Mouse (Mus musculus): ENCODE results near the gene Dnajc17.

Dnajc17 gene

DNA sequence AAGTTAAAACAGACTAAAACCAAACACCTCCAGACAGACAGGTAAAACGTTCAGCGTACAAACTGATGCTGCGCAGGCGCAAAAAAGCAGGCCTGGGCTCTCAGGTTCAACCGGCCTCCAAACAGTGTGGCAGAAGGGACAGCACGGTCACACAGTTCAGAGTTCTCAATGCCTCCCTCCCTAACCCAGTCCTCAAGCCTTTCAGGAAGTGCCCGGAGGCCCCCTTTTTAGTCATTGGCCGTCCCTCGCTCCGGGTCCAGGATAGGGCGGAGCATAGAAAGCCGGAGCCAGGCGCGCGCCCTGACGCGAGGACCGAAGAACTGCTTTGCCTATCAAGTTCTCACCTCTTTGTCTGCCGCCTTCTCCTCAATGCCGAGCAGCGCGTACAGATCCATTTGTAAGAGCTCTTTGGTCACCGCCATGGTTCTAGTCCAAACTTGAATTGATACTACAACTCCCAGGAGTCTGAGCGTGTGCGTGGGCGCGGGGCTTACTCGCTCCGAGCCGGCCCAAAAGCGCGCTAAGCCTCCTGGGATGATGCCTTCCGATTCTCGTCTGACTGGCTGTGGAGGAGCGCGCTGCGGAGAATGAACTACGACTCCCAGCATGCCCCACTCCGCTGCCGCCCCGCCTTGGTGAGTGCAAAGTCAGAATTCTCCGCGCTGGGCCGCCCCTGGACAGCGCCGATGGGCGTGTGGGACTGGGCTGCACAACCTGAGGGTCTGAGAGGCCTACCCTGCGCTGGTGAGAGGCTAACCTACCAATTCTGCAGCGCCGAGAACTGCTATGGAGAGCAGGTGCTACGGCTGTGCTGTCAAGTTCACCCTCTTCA is at the start of gene Dnajc17, which contains the start of gene Zfyve19:
Gene Dnajc17 (minus strand): TSS at position 452 of the 832 bp plus-strand sequence.
Gene Zfyve19 (plus strand): TSS at position 274 of the 832 bp plus-strand sequence.
- CTCF ChIA-PET: no interaction called here

DNA sequence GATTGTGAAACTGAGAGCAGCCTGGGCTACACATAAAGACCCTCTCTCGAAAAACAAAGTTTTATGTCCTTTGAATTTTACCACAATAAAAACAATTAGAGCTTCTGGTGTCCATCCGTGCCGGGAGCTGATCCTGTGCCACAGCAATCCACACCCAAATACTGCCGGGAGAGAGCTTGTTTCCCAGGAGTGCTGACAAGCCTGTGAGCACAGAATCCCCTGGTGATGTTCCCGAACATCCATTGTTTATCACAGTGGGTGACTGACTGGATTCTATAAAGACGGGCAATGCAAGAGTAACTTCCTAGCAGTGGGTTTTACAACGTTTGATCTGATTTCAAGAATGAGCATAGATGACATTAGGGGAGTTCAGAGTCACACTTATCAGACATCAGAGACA is 46.4 kb upstream of the Dnajc17 start:
- CTCF ChIA-PET: no interaction called here

DNA sequence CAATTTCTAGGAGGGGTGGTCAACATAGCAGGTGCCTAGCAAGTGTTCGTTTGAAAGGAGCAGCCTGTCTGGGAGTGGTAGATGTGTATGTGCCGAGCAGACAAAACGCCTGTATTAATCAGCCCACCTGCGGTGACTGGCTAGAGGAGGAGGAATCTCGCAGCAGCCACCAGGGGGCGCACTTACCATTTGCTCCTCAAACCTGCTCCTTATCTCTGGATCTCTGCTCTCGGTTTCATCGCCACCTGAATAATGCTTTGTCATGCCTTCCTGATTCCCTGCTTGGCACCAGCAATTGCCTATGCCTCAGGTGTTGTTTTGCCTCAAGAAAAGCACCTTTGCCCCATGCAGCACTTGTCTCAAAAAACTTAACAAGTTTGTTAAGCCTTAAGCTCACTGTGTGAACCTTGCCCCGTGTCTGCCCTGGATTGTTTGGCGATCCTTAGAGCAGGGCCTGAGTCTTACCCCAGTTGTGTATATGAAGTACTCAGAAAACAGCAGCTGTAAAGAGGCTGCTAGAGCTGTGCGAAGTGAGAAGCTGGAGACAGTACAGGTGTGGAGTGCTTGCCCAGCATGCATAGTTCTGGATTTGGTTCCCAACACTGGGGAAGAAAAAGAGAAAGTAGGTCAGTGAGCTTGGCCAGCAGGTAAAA is 42.4 kb upstream of the Dnajc17 start:
- CTCF ChIA-PET: interaction anchor here (0.7 to 0.8 kb wide), 2 partner anchors 37 to 182 kb away, joined by 3 read pairs; no protein-coding TSS in a partner anchor

DNA sequence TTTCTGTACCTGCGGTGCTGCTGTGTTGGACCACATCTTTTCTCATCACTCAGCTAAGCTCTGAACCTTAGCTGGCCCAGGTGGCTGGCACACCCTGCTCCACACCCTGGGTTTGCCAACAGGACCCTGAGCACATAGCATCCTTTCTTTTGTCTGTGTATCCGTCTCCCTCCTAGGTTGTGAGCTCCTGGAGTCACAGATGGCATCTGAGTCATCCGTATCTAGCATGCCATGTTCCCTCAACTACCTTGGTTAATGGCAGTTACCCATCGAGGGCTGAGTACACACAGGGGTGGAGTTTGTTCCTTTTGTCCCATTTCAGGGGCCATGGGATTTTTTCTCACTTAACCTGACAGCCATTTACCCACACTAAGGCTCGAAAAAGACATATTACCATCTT is 41.8 kb upstream of the Dnajc17 start:
- CTCF ChIA-PET: no interaction called here

DNA sequence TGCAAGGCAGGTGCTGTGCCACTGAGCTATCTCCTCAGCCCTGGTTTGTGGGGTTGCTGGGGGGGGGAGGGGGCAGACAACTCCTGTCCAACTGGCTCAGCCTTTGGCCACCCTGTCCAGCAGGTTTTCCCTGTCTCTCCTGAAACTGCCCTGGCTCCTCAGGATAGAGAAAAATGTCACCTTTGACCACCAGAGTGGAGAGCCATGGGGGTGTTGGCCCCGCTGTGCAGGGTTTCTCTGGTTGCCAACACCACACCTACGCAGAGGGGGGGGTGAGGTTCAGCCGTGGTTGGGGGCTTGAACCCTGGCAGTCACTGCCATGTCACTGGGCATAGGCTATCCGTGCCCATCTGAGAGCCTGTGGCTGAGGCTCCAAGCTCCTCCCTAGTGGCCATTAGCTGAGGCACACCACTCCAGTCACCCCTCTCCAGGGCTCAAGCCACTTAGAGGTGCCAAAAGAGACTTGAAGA is 41.0 kb upstream of the Dnajc17 start:
- CTCF ChIA-PET: interaction anchor here (0.7 kb wide), 1 partner anchor 250 kb away, joined by 3 read pairs; no protein-coding TSS in a partner anchor

DNA sequence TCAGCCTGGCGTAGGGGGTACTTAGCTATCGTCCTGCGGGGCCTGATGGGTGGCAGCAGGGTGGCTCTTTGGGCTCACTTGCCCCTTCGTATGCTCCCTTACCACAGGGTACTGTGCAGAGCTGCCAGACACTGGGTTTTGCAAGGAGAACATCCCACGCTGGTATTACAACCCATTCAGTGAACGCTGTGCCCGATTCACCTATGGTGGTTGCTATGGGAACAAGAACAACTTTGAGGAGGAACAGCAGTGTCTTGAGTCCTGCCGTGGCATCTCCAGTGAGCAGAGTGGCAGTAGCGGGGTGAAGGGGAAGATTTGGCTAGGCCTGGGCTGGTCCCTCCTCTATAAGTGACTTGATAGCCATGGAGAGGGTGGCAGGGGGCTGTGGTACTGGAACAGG is 39.3 kb upstream of the Dnajc17 start:
- CTCF ChIA-PET: no interaction called here

DNA sequence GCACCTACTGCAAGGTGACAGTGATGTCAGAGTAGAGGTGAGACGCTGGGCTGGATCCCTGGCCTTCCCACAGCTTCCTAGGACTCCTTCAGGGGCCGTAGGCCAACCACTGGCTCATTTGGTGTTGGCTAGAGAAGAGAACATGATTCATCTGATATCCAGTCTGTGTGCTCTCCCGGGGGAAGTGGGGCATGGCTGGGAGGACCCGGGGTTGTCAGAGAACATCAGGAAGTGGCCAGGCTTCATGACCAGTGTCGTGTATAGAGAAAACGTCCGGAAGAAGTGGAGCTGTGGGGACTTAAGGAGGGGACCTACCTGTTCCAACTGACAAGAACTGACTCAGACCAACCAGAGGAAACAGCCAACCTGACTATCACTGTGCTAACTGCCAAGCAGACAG is 36.7 kb upstream of the Dnajc17 start:
- CTCF ChIA-PET: no interaction called here

DNA sequence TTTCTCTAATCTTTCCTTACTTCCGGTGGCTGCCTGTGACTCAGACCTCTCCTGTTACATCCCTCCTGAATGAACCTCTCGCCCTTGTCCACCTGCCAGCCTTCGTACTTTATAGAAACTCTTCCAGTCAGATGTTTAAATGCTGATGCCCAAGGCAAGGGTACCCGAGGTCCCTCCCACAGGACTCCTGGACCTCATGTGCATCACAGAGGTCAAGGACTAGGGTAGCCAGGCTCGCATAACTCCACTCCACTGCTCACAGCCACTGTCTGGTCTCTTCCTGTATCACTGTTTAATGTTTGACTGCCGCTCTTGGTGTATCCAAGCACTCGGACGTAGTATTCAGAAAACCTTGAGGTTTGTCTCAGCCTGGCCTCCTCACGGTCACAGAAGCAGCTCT is 34.0 kb upstream of the Dnajc17 start:
- CTCF ChIA-PET: no interaction called here

DNA sequence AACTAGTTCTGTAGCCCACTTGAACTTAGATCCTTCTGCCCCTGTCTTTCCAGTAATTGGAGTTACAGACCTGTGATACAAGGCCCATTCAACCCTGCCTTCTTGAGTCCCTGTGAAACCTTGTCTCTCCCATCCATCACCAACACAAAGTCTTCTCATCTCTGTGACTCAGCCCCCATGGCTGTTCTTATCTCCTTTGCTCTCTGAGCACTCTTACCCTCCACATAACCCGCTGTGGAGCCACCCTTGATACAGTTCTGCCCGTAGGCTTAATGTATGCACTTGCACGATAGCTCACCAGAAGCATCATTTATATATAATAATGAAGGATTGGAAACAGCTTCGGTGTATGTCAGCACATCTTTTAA is 32.2 kb upstream of the Dnajc17 start:
- CTCF ChIA-PET: no interaction called here

DNA sequence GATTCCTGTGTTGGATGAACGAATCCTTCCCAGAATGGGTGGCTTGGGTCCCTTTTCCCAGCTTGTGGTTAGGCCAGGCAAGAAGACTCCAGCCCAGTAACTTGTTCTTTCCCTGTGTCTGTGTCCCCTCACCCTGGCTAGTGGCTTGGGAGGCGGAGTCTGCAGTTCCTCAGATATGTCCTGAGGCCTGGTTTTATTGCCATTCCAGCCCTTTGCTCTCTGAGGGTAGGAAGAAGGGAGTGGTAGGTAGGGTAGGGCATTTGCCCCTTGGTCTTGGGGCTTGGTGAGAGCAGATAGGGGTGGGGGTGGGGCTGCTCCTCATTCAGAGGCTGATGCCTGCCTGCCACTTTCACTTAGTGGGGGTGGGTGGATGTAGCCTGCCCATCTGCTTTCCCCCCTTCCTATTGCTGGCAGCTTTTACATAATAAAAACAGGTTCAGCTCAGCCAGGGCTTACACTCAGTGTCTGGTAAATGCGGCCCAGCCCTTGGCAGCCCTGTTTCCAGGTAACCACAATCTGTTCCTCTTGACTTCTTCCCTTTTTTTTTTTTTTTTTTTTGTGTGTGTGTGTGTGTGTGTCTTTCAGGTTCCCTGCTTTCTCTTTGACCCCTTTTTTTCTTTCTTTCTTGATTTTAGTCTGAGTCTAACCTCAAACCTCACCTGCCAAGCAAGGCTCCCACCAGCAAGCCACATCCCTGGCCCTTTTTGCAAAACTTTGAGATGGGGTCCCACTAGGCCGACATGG is 31.7 kb upstream of the Dnajc17 start:
- CTCF ChIA-PET: interaction anchor here (0.6 kb wide), 1 partner anchor 173 kb away, joined by 6 read pairs; no protein-coding TSS in a partner anchor

DNA sequence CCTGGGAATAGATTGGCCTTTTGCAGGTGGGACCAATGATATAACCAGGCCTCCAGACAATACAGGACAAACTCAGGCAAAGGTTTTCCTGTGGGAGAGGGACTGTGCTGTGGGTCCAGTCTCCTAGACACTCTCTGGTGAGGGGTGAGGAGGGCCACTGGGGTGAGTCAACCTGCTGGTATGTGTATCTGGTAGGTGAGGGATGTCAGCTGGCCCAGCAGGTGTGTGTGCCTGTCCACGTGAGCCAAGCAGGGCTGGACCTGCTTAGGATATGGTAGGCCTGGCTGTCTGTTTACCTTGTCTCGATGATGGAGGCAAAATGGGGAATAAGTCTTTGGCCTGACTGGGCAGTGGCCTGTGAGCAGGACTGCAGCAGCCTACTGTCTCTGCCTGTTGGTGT is 30.1 kb upstream of the Dnajc17 start:
- CTCF ChIA-PET: no interaction called here

DNA sequence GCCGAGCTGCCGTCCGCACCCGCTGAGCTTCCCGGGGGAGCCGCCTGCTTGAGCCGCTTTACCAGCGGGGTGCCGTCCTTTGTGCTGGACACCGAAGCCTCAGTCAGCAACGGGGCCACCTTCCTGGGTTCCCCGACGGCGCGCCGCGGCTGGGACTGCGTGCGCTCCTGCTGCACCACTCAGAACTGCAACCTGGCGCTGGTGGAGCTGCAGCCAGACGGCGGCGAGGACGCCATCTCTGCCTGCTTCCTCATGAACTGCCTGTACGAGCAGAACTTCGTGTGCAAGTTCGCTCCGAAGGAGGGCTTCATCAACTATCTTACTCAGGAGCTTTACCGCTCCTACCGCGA is 29.3 kb upstream of the Dnajc17 start:
- CTCF ChIA-PET: no interaction called here

DNA sequence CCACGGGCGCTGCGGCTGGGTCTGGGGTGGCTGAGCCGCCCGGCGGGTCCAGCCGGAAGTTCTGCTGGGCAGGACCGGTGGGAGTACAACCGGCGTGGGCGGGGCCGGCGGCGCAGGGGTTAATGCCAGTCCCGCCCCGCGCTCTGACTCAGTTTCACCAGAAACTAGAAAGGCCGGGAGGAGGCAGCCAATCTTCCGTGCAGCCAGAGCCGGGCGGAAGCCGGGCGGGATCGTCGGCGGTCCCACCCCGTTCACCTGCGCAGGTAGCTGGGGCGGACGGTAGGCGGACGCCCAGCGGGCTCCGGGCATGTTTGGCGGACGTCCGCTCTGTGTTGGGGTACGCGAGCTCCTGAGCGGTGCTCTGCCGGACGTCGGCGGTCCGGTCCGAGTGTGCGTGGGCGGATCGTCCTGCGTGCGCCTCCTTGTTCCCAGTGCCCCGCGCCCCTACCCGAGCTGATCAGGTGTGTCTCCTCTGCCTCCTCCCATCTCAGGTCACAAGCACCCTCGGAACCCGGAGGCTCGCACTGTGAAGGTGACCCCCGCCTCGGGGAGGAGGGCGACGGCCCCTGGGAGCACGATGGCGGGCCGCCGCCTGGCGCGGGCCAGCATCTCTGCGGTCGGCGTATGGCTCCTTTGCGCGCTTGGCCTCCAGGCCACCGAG is 28.7 kb upstream of the Dnajc17 start, which contains the start of gene Spint1:
Gene Spint1 (plus strand): TSS at position 153 of the 661 bp plus-strand sequence.
- CTCF ChIA-PET: no interaction called here

DNA sequence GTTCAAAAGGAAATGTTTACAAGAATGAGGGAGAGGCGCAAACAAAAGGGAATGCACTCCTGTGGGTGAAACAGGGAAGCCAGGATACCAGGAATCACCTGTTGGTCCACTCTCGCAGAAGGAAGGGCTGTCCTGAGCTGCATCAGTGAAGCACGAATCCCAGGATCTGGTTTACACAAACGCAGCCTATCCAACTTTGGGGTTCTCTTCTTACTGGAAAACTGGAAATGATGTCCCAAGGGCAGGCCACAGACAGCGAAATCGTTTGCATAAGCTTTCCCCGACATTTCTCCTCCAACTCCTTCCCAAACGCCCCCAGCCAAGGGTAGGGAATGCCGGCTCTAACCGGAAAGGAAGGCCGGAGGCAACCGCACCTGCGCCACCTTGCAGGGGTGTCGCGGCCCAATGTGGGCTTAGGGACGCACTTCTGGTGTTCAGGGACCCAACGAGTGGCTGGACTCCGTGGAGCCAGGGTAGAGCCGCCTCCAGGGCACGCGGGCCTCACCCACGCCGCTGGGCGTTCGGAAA is 28.2 kb upstream of the Dnajc17 start:
- CTCF ChIA-PET: no interaction called here

DNA sequence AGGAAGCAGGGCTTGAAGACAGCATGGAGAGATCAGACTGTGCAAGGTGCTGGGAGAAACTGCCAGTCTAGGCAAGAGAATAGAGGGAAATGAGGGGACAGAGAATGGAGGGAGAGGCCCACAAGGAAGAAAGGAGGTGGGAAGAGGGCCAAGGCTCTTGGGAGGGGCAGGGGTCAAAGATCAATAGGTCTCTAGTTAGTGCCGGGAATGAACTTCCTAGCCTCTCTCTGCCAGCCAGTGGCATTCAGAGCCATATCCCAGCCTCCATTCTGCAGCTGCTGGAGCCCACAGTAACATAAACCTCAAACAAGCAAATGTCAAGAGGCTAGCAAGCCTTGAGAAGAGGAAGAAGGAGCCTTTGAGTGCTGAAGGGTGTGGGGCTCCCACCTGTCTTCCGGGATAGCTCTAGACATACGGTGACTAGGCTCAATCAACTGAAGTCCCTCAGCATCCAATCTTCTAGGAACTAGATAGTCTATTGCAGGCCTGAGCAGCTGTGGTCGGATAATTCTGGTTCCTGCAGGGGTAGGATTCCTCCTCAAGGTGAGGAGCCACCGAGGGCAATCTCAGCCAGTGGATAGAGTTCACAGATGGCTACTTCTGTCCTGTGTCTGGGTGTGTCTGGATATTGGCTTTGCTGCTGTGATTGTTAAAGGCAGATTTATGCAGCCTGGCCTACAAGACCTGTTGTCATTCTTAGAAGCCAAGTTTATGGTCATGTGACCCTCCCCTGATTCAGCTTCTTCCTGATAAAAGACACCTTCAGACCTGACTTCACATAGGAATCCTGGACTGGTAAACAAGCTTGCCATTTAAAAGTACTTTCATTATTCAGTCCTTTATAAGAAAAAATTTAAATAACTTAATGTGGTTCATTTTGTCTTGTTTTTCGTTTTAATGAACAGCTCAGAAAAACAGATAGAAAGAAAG is 21.4 kb upstream of the Dnajc17 start, which contains the start of gene Ppp1r14d:
Gene Ppp1r14d (minus strand): TSS at position 132 of the 930 bp plus-strand sequence.
- CTCF ChIA-PET: interaction anchor here (0.7 kb wide), 2 partner anchors 25 to 1011 kb away, joined by 4 to 21 read pairs; no protein-coding TSS in a partner anchor

DNA sequence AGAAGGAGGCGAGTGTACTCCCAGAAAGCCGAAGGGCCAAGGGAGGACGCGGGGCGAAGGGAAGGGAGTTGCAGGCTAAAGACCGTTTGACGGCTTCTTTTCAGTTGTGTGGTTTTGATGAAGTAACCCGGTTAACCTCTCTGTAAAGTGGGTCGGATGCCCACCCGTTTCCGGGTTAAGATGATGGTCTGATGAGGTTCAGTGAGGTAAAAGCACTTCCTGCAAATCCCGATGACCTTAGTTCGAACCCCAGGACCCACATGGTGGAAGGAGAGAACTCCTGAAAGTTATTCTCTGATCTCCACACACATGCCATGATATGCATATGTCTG is 547 bp upstream of the Dnajc17 start:
- CTCF ChIA-PET: no interaction called here

DNA sequence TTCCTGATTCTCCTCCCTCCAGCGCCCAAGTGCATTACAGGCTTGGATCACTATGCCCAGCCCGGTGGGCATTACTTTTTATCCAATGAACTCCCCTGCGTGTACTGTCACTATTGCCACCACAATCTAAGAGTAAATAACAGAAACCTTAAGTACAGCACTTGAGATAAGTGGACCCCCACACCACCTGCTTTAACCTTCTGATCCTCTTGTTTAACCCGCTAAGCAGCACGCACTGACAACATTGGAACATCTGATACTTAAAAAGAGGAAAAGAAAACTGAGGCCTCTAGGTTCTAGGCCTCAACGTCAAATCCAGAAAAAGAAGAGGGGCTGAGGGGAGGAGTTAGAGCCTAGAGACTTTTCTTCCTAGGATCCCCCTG is 643 bp downstream of the Dnajc17 start:
- CTCF ChIA-PET: interaction anchor here (0.8 kb wide), 1 partner anchor 162 kb away, joined by 13 read pairs; no protein-coding TSS in a partner anchor

DNA sequence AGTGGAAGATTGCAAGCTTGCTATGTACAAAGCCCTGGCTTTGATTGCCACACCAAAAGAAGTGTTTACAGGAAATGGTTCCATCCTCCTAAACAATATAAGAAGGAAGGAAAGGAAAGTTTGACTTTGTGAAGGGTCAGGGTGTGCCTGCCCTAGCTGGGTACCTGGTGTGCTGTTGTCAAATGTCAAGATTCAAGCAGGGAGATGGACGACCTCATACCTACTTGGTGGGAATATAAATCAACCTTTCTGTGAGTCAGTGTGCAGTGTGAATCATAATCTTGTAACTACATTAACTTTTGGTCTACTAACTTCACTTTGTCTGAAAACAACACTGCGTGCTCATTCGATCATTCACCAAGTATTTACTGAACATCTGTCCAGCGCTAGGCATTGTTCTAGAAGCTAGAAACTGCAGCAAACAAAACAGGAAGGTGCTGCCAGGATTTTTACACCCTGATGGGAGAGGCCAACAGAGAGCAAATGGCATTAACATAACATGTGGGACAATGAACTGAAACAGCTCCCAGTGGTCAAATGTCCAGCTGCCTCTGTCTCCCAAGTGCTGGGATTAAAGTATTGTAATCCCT is 4.6 kb downstream of the Dnajc17 start:
- CTCF ChIA-PET: no interaction called here

DNA sequence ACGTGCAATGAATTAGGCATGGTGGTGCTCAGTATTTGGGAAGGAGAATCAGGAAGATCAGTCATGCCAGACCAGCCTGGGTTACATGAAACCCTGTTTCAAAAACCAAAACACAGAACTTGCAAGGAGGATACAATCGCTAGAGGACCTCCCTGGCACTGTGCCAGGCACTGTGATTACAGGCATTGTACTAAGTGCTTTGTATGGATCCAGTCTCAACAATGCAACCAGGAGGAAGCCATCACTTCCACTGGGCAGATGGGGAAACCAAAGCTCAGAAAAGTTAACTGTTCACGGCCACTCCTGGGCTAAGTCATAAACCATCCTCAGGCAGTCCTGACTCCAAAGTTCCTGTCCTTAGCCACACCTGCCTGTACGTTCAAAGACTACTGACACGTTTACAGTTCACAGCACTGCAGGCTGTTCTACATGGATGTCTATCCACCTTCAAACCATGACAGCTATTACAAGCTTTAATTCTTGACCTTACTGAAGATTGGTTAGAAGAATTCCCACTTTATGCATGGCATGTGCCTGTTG is 5.6 kb downstream of the Dnajc17 start:
- CTCF ChIA-PET: interaction anchor here (0.6 kb wide), 1 partner anchor 254 kb away, joined by 3 read pairs; no protein-coding TSS in a partner anchor

DNA sequence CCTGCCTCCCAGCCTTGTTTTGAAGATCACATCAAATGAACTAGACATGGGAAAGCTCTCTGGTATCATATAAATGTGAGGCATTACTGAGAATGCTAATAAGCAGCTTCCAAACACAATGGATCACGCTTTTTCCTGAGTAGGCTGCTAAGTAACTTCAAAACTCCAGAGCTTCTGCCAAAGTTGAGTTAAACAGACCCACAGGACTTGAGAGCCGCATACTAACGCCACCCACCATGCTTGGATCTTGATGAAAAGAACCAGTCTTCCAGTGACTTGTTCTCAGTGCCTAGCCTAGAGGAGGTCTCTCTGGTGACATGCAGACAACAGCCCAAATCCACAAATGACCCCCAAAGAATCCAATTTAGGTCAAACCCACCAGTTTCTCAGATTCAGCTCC is 9.7 kb downstream of the Dnajc17 start:
- CTCF ChIA-PET: no interaction called here
